Mouse (Mus musculus) kidney, adult 8-10 months (tissue): ENCODE measurements around the gene Inhbc.

Source experiments
- DNase-seq, 2 experiments: peaks; one replicate each; pipeline ENCODE4 v3.0.0; 2022

Inhbc gene

DNA sequence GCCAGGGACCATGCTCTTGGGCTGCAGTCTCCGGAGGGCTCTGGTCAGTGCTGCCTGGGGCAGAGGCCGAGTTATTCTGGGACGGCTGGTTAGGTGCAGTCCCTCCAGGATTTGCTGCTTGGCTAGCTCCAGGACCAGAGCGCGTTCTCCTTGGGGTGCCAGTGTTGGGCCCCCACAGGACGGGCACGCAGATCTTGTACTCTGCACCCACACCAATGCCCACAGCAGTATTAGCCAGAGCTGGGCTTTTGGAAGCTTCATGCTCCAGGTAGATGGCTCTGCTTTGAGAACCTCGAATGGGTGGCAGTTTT is 19.0 kb downstream of the Inhbc start:
- no peak for DNase-seq

DNA sequence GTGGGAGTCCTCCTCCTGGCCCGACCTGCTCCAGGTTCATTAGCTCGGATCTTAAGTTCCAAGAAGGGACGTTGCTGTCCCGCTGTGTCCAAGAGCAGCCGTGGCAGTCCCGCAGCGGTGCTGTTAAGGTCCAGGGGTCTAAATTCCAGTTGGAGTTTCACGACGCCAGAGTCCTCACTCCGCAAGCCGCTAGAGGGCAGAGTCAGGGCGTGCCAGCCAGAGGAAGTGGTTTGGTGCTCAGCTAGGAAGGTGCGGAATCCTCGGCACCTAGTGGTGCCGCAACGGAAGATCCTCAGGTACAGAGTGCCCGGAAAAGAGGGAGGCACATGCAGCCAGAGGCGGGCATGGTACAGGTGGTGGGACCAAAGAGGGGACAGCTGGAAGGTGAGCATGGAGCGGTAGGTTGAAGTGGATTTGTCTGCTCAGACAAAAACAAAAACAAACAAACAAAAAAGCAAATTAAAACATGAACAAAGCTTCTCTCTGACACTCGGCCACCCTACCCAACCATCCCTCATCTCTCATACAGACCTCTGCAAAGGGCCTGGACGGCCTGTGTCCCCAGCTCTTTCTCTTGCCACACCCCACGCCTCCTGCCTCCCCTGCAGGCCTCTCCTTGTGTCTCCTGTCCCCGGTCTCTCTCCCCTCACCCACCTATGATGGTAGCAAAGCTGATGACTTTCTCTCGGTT is 19.5 kb downstream of the Inhbc start:
- DNase-seq: peak; percentile 68 to 81

GRCm38 (mm10) chr10:127349810-127350209 is 20.4 kb downstream of the Inhbc start:
- no peak for DNase-seq

GRCm38 (mm10) chr10:127348957-127349356 is 21.3 kb downstream of the Inhbc start:
- DNase-seq: no peak

DNA sequence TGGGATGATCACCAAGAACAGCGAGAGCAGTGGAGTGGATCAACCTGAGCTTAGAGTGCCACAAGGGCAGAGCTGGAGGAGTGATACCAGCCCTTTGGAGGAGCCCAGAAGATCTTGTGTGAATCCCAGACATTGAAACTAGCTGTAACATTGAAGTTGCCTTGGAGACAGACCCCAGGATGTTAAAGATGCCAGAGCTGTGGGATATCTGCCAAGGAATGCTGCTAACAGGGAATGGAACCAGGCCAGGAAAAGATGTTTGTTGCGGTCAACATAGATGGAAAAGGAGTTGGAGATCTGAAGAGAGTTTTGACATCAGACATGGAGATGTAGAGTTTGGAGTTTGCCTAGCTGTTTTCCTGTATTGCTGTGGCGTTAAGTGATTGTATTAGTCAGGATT is 24.1 kb downstream of the Inhbc start:
- no peak for DNase-seq

- DNase-seq: no peak
These were observed 27.2 kb downstream of the Inhbc start for GRCm38 (mm10) chr10:127343029-127343428.

DNA sequence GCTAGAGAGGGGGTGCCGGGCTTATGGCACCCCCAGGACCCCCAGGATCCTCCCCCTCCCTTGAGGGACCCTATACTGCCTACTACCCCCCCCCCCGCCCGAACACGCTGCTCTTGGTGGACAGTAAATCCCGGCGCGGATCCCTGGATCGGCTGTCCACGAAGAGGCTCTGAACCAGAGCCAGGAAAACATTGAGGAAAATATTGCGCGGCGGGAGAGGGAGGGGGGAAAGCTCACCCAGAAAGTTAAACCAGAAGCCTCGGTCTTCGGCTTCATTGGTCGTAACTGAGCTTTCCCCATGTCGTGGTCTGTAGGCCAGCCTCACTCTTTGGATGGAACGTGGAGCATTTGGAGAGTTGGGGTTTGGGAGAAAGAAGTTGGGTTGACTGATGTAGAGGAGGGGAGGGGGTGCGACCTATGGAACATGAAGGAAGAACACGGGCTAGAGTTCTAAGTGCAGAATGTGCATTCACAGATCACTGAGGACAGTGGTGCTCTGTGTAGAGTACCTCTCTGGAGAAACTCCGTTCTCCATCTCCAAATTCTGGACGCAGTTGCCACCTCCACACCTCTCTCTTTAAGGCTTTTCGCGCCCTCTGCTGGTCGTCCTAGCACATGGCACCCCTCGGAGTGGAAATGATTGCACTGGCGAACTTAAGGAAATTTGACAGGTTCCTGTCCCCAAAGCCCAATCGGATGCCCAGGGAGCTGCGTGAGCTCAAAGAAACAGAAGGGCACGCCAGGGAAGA is 28.2 kb downstream of the Inhbc start, which contains the start of gene Gli1:
Gli1 (minus strand) TSS at position 84 of the 749 bp plus-strand sequence.
- DNase-seq: peak; percentile 58 to 83

- no peak for DNase-seq
These were observed 28.9 kb downstream of the Inhbc start for GRCm38 (mm10) chr10:127341360-127341690.

DNA sequence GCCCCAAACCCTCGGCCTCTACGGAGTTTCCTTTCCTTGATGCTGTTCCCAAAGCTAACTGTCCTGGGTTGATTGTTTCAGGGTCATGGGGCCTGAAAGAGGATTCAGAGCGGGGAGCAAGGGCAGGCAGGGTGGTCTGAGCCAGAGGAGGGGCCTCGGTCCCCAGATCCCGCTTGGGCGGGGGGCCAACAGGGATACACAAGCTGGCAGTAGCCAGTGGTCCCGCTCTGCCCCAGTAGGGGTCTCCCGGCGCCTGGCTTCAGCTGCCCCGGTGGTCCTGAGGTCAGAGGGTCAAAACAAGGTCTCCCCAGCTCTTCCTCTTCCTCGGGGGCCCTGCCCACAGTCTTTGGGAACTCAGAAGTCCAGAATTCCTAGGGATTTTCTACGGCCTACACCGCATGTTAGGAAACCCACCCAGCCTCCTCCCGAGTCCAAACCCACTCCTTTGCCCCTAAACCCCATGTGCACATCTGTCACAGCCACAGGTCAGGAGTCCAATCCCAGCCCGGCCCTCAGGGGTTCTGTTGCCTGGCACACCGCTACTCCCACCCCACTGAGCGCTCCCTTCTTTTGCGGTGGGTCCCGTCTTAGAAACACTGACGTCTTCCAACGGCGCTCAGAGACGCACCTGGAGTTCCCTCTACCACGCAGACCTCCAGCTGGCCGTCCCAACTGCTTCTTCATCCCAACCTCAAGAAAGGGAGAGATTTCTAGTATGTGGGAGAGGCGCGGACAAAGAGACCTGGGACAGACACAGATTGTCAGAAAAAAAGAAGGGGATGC is 29.5 kb downstream of the Inhbc start:
- DNase-seq: no peak

DNA sequence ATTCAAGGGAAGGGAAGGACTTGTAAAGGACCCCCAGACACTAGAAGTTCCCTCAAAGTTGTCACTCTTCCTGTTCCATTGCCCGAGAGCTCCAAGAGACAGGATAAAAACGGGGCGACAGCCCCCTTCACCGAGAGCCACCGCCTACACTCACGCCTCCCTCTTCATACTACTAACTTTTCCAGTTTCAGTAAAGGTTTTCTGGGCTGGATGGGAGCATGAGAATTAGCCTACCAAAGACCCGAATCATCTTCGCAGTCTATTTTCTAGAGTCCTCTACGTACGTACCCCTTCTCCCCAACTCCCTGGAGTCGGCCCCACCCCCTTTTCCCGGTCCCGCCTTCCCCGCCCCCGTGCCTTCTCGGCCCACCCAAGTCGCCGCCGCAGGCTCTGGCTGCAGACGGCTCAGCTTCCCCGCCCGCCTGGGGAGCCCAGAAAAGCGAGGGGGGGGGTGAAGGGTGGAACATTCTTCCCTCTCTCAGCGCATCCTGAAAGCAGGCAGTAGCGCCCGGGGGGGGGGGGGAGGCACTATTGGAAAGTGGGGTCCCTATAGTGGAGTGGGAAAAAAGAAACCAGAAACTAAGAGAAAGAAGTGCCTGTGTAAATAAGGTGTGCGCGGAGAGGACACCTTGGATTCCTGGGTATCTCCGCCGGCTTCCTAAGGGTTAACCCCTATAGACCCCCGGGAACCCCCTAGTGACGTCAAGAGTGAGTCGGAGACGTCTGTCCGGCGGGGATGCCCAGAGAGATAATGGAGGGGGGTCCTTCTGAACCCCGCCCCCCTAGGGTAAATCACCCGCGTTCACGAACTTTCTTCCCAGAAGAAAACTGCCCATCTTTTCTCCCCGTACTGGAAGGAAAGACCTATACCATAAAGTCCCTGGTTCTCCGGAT is 30.3 kb downstream of the Inhbc start:
- no peak for DNase-seq

- peak; percentile 87 to 90 for DNase-seq
These were observed 31.1 kb downstream of the Inhbc start for GRCm38 (mm10) chr10:127338930-127339682.

DNA sequence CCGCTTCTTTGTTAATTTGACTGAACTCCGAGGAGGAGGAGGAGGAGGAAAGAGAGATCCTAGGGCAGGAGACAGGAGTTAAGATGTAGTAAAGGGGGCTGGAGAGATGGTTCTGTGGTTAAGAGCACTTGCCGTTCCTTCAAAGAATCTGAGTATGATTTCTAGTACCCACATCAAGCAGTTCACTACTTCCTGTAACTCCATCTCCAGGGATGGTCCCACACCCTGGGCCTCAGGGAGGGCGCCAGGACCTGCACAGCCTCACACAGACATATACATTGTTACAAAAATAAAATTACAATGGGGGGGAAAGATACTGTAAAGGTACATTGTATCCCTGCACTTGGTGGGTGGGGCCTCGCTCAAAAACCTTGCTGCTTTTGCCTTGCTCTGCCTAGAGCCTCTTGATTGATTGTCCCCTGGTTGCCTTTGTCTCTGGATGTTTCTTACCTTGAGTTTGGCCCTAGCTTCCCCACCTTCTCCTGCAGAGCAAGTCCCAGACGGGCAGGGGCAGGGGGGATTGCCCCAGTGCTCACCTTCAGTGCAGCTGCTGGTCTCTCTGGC is 32.6 kb downstream of the Inhbc start:
- no peak for DNase-seq

- DNase-seq: no peak
These were observed 33.3 kb downstream of the Inhbc start for GRCm38 (mm10) chr10:127336952-127337351.

DNA sequence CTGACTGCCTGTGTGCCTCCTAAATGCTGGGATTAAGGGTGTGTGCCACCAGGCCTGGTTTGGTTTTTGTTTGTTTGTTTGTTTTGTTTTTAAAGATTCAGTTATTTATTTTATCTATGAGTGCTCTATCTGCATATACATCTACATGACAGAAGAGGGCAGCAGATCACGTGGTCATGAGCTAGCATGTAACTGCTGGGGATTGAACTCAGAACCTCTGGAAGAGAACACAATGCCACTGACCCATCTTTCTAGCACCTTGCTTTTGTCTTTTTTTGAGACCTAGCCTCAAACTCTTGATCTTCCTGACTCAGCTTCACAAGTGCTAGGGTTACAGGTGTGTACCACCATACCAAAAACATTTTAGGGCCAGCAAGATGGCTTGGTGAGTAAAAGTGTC is 35.0 kb downstream of the Inhbc start:
- no peak for DNase-seq

GRCm38 (mm10) chr10:127333152-127333551 is 37.1 kb downstream of the Inhbc start:
- no peak for DNase-seq

DNA sequence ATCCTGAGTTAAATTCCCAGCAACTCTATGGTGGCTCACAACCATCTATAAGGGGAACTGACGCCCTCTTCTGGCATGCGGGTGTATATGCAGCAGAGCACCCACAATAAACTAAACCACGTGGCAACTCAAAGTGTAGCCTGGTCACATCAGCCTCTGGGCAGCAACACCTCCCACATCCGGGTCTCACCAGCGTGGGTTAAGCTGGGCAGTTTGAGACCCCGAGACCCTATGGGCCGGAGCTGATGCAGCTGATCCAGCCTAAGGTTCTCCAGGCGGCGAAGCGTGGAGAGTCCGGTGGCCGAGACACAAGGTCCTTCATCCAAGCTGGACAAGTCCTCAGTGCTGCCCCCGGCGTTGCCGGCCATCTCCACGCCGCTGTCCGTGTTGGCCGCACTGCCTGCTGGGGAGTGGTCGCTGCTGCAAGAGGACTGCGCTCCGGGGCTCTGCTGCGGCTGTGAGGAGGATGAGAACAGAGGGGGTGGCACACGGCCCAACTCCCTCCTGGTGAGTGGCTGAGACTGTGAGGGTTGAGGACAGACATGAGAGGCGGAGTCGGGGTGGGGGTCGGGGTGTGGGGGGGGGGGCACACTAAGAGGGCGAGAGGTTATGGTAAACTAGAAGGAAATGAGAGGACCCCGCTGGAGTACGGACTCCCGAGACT is 37.9 kb downstream of the Inhbc start:
- DNase-seq: no peak

GRCm38 (mm10) chr10:127330212-127330611 is 40.0 kb downstream of the Inhbc start:
- DNase-seq: no peak

DNA sequence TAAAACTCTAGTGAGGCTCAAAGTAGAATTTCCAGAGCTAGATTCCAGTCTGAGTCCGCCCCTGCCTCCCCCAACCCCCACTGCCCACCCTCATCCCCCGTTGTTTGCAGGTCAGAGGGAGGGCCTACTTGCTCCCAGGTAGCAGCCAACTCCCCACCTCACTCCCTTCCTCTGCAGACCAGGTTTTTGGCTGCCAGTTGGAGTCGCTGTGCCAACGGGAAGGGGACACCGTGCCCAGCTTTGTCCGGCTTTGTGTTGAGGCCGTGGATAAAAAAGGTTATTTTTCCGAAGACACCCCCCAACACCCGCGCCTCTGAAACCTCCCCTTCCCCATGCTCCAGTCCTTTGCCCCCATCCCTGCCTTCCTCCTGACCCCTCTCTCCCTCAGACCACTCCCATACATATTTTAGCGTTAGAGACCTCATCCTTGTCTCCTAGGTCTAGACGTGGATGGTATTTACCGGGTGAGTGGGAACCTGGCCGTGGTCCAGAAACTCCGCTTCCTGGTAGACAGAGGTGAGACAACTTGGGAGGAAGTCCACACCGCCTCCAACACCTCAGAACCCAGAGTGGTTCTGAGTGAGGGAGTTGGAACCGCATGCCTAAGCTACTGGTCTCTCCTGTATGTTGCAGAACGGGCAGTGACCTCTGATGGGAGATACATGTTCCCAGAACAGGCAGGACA is 42.6 kb downstream of the Inhbc start:
- DNase-seq: no peak

DNA sequence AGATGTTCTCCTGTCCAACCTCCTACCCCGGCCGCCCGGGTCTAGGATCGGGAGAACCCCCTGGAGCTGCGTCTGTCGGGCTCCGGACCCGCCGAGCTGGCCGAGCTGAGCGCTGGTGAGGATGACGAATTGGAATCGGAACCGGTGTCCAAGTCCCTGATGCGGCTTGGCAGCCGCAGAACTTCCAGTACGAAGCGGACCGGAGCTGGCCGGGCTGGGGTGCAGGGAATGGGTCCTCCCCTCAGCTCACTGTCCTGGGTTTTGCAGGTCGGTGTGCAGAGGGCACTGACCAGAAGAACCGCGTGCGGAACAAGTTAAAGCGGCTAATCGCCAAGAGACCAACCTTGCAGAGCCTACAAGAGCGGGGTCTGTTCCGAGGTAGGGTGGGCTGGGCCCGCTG is 43.4 kb downstream of the Inhbc start:
- no peak for DNase-seq

GRCm38 (mm10) chr10:127326017-127326801 is 44.0 kb downstream of the Inhbc start:
- peak in 1 of 2 experiments; percentile 25 for DNase-seq
